Mouse (Mus musculus): ENCODE results near the gene Dpp3.
"Not testable (repeated sequence)": the region's sequence is repeated elsewhere in the genome, so short reads cannot be mapped to it uniquely, and the experiment has no call there.

Dpp3 gene

DNA sequence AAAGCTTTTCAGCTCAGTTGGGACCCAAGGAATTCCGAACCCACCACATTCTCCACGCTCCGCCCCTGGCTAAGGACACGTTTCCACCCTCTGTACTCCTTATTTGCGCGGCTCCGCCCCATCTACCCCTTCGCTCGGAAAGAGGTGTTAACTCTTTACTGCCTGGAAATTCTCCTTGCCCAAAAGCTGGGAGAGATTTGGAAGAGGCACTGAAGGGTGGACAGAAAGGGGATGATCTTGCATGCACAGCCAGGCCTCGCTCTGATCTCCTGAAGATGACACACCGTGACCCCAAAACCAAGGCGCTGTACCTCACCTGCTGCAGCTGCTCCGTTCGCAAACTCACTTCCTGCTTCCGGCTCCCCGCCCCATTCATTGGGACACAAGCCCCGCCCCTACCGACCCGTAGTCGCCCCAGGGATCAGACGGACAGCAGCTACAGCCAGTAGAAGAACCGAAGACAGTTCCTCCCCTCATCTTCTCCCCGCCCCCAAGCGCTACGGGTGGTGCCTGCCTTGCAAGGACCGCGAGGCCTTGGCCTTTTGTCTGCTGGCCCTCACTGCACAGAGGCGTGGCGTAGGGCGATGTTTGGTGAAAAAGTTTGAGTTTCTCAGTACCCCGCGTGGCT is at the start of gene Dpp3:
TSS of gene Dpp3 (minus strand) at position 384 of the 628 bp plus-strand sequence.
- DNase-seq (ENCODE audit: low read depth in 1 of 2, low spot score in 2 of 2), result peak; percentile 89 to 93

DNA sequence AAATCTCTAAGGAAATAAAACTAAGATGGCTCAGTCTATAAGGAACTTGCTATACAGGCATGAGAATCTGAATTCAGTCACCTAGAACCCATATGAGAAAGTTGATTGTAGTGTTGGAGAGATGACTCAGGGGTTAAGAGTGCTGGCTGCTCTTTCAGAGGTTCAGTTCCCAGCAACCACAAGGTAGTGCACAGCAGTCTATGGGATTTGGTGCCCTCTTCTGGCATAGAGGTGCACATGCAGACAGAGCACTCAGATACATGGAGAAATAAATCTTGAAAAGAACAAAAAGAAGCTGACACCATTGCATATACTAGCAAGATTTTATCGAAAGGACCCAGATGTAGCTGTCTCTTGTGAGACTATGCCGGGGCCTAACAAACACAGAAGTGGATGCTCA is 40.1 kb upstream of the Dpp3 start:
- DNase-seq (ENCODE audit: low read depth in 1 of 2, low spot score in 2 of 2), result no peak

DNA sequence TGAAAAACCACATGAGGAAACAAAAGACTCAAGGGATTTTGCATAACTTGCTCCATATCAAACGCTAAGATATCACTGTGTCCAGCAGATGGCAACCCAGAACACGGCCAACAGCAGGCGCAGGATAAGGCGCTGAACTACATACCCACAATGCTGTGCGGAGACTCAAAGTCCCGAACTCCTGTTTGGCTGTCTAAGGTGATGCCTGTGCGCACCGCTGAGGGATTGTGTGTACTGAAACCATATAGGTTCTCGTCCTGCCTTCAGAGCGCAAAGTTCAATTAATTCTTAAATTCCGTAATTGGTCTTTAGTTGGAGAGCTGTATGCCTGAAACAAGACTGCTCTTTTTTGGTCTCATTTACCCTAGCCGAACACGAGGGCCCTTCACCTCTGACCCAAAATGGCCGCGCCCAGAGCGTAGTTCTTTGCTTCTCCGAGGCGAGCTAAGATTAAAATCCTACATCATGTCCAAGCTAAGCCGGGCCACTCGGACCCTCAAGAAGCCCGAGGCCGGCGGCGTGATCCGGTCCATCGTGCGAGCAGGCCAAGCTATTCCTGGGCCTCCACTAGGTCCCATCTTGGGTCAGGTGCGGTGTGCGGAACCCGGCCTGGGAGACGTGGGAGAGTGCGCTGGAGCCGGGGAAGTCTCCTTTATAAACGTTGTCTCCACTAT is 34.0 kb upstream of the Dpp3 start, which contains the start of gene Mrpl11:
TSS of gene Mrpl11 (plus strand) at position 220 of the 674 bp plus-strand sequence.
- peak; percentile 71 to 80 for DNase-seq (ENCODE audit: low read depth in 1 of 2, low spot score in 2 of 2)

GRCm38 (mm10) chr19:4948641-4949040 is 20.6 kb upstream of the Dpp3 start:
- not testable (repeated sequence) for DNase-seq (ENCODE audit: low read depth in 1 of 2, low spot score in 2 of 2)

DNA sequence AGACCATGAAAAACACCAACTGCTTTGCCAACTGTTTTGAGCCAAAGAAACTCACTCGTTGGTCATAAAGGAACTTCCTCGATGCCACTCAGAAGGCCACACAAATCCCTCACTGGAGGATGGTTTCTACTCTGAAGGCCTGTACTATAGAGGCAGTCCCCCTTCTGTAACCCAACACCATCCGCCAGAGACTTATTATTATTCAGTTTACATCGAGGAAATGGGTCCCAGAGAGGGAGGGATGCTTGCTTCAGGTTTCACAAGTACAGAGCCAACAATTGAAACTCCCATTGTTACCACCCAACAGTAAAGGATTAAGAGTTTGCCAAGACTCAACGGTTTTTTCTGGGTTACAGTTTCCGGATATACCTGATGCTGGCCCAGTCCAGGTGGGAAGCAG is 17.5 kb upstream of the Dpp3 start:
- no peak for DNase-seq (ENCODE audit: low read depth in 1 of 2, low spot score in 2 of 2)

- no peak for DNase-seq (ENCODE audit: low read depth in 1 of 2, low spot score in 2 of 2)
These were observed 15.1 kb upstream of the Dpp3 start for GRCm38 (mm10) chr19:4943253-4943588.

- peak; percentile 24 to 43 for DNase-seq (ENCODE audit: low read depth in 1 of 2, low spot score in 2 of 2)
These were observed 14.6 kb upstream of the Dpp3 start, which contains the start of gene Peli3 for GRCm38 (mm10) chr19:4942551-4943252. Peli3 (minus strand) TSS chr19:4943127.

GRCm38 (mm10) chr19:4937444-4938310 is 9.6 kb upstream of the Dpp3 start:
- DNase-seq (ENCODE audit: low read depth in 1 of 2, low spot score in 2 of 2), result no peak

GRCm38 (mm10) chr19:4936896-4937295 is 8.8 kb upstream of the Dpp3 start:
- no peak for DNase-seq (ENCODE audit: low read depth in 1 of 2, low spot score in 2 of 2)

GRCm38 (mm10) chr19:4928781-4929180 is 694 bp upstream of the Dpp3 start:
- DNase-seq (ENCODE audit: low read depth in 1 of 2, low spot score in 2 of 2), result no peak

- no peak for DNase-seq (ENCODE audit: low read depth in 1 of 2, low spot score in 2 of 2)
These were observed 2.8 kb downstream of the Dpp3 start for GRCm38 (mm10) chr19:4925121-4925860.

GRCm38 (mm10) chr19:4919652-4920051 is 8.4 kb downstream of the Dpp3 start:
- no peak for DNase-seq (ENCODE audit: low read depth in 1 of 2, low spot score in 2 of 2)

- no peak for DNase-seq (ENCODE audit: low read depth in 1 of 2, low spot score in 2 of 2)
These were observed 11.3 kb downstream of the Dpp3 start for GRCm38 (mm10) chr19:4916827-4917226.

DNA sequence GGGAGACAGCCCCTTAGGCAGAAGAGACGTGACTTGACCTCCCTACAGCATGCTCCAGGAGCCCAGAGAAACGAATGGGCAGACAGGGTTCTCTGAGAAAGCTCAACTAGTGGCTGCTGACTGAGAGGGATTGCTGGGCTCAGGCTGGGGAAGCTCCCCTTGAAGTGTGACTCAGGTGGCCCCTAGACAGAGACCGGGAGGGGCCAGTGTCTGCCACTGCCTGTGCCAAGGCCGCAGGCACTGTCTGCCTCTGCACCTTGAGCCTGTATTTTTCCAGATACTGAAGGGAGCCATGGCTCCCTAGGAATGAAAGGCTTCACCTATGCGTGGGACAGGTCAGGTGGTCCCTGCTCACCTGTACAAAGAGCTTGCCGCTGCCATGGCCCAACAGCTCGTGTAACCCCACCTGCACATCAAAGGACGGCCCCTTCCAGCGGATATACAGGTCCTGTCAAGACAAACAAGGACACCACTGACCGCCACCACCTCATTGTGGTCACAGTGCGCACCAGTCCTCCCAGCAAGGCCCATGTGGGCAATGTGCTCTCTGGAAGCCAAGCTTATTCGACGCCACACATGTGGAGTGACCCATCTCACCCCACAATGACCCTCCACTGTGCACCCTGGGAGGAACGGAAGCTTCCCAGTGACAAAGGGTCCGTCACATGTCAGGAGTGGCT is 12.0 kb downstream of the Dpp3 start:
- no peak for DNase-seq (ENCODE audit: low read depth in 1 of 2, low spot score in 2 of 2)

- DNase-seq (ENCODE audit: low read depth in 1 of 2, low spot score in 2 of 2), result no peak
These were observed 18.7 kb downstream of the Dpp3 start for GRCm38 (mm10) chr19:4909376-4909775.

DNA sequence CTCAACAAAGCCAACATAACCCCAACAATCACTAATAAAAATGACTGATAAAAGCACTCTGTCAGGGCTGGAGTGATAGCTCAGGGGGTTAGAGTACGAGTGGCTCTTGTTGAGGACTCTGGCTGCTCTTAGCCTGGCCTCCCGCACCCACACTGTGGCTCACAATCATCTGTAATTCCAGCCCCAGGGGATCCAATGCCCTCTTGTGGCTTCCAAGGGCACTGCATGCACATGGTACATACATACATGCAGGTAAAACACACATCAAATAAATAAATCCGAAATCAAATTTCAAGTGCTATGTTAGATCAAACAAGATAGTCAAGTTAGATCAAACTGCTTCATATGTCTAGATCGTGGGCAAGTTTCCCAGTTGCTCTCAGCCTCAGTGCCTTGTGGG is 20.0 kb downstream of the Dpp3 start:
- DNase-seq (ENCODE audit: low read depth in 1 of 2, low spot score in 2 of 2), result no peak

- DNase-seq (ENCODE audit: low read depth in 1 of 2, low spot score in 2 of 2), result peak; percentile 21 to 55
These were observed 21.9 kb downstream of the Dpp3 start, which contains the start of gene Bbs1 for GRCm38 (mm10) chr19:4905979-4906794. Bbs1 (minus strand) TSS chr19:4906628.

- no peak for DNase-seq (ENCODE audit: low read depth in 1 of 2, low spot score in 2 of 2)
These were observed 28.2 kb downstream of the Dpp3 start for GRCm38 (mm10) chr19:4899888-4900287.

- DNase-seq (ENCODE audit: low read depth in 1 of 2, low spot score in 2 of 2), result no peak
These were observed 29.1 kb downstream of the Dpp3 start for GRCm38 (mm10) chr19:4898972-4899371.

Measured in monocyte, adult 2 months (primary cell).